Mouse (Mus musculus) midbrain, embryonic 11.5 days (tissue): Measurements from ENCODE around the gene Pigyl. TPM values are rescaled to one million over a fixed set of nuclear protein-coding genes. Genes with fewer than 3 reads are reported as not detected.

Experiments used
- ATAC-seq: fragments of 200-750 bp; cut with Nextera tagmentation; 2 replicates; pipeline ENCODE4 v1.8.0; 2017; ENCODE audit warnings: moderate TSS enrichment, moderate library complexity; ENCODE audit not compliant: low FRiP score
- DNase-seq: peaks from one replicate; pipeline ENCODE4 v3.0.0; 2015; ENCODE audit warnings: low spot score; ENCODE audit errors: missing footprints
- H3K27ac ChIP-seq: fragments of 300-500 bp; sonication (generic); 2 replicates; pipeline ENCODE4 v1.5.1; 2014; ENCODE audit warnings: low read depth, low read length
- H3K27me3 ChIP-seq: fragments of 300-500 bp; sonication (generic); 2 replicates; pipeline ENCODE4 v1.6.1; 2014; ENCODE audit warnings: mild to moderate bottlenecking, low read length, moderate library complexity, mixed read lengths; ENCODE audit not compliant: control insufficient read depth, insufficient read depth
- H3K36me3 ChIP-seq: fragments of 300-500 bp; sonication (generic); 2 replicates; pipeline ENCODE4 v1.6.1; 2014; ENCODE audit warnings: mild to moderate bottlenecking, low read length, moderate library complexity, mixed read lengths; ENCODE audit not compliant: control insufficient read depth, insufficient read depth
- H3K4me1 ChIP-seq: fragments of 300-500 bp; sonication (generic); 2 replicates; pipeline ENCODE4 v1.6.1; 2014; ENCODE audit warnings: low read length; ENCODE audit not compliant: control insufficient read depth, insufficient read depth
- H3K4me2 ChIP-seq: fragments of 300-500 bp; sonication (generic); 2 replicates; pipeline ENCODE4 v1.6.1; 2014; ENCODE audit warnings: mild to moderate bottlenecking, moderate library complexity
- H3K4me3 ChIP-seq: fragments of 300-500 bp; sonication (generic); 2 replicates; pipeline ENCODE4 v1.5.1; 2014; ENCODE audit warnings: low read depth, low read length
- H3K9ac ChIP-seq: fragments of 300-500 bp; sonication (generic); 2 replicates; pipeline ENCODE4 v1.6.1; 2014; ENCODE audit warnings: low read length
- H3K9me3 ChIP-seq: fragments of 300-500 bp; sonication (generic); 2 replicates; pipeline ENCODE4 v1.6.1; 2016; ENCODE audit warnings: low read length; ENCODE audit not compliant: control insufficient read depth
- WGBS: fragments of 180-500 bp; shearing (Covaris S2); extraction: QIAGEN DNeasy Blood & Tissue Kit; methylation state at CpG from one replicate; pipeline ENCODE4 v1.1.7; 2014; 5-methylcytosine and 5-hydroxymethylcytosine counted together
- polyA plus RNA-seq: library from polyadenylated mRNA; unstranded; fragments of >200 nt; fragmentation: Nextera tagmentation; extraction: Ambion mirVana; gene quantifications from 2 replicates; pipeline ENCODE4 v1.2.1, GENCODE M21; 2014

Gene Pigyl
- polyA plus RNA-seq, 1 experiment from 2014 or later = 66.6 TPM

DNA sequence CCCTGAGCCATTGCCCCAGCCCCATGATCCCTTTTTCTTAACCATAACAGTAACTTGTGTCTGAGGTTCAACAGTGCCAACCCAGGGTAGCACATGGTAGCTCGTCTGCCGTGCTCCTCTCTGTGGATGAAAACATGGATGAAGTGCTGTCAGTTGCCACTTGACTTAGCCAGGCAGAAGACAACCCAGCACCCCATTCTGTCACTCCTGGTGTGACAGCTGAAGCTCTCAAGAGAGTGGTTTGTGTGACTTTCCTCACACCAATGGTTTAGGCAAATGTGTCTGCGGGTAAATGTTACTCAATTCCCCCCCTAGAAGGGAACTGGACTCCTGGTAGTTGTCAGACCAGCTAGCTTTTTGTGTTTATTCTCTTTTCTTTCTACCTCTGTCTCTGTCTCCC is 34.6 kb upstream of the Pigyl start:
- Histone ChIP-seq H3K9me3 (no peaks in the 10 kb centered on the region), H3K4me1 (peaks cover 3% of the 10 kb centered on the region; the same call in 1 of the 2 replicates), H3K9ac (no peak overlapping the region), H3K27ac (no peak overlapping the region), H3K27me3 (no peaks in the 10 kb centered on the region), H3K4me3 (no peak overlapping the region), H3K4me2 (no peak overlapping the region), H3K36me3 (no peaks in the 10 kb centered on the region)
- ATAC-seq (no peak), DNase-seq (no peak)
- 86% methylated on average over 3 of the region's 3 CpGs for WGBS

DNA sequence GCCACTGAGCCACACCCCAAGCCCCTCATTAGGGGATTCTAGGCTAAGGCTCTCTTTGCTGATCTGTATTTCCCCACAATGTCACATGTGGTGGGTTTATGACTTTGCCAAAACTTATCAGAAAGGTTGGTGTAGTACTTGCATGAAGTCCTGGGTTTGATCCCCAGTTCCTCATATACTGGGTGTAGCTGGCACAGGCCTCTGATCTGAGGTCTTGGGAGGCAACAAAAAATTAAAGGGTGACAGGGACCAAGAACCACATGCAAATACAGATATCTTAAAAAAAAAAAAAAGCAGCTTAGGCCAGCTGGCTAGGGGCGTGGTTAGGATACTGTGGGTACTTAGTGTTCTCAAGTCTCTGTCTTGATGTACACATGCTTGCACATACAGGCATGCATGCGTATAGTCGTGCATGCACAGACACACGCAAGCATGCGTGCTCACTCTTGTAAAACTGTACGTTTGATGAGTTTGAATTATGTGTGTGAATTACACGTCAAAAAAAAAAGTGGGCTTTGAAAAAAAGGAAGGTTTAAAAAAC is 33.5 kb upstream of the Pigyl start:
- Histone ChIP-seq H3K4me3 (no peak overlapping the region), H3K4me2 (no peak overlapping the region), H3K4me1 (no peaks in the 10 kb centered on the region), H3K9me3 (no peaks in the 10 kb centered on the region), H3K27me3 (no peaks in the 10 kb centered on the region), H3K36me3 (no peaks in the 10 kb centered on the region), H3K9ac (no peak overlapping the region), H3K27ac (no peak overlapping the region)
- no peak for ATAC-seq
- DNase-seq = peak; percentile 26
- 85% methylated on average over 7 of the region's 7 CpGs for WGBS

DNA sequence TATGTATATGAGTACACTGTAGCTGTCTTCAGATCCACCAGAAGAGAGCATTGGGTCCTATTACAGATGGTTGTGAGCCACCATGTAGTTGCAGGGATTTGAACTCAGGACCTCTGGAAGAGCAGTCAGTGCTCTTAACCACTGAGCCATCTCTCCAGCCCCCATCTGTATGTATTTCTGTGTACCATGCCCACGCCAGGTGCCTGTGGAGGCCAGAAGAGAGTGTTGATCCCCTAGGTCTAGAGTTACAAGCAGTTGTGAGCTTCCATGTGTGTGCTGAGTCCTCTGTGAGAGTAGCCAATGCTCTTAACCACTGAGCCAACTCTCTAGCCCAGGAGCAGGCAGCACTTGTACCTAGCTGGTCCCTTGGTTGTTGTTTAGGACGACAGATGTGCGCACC is 32.5 kb upstream of the Pigyl start:
- Histone ChIP-seq H3K9ac (no peak overlapping the region), H3K4me3 (no peak overlapping the region), H3K36me3 (no peaks in the 10 kb centered on the region), H3K27me3 (no peaks in the 10 kb centered on the region), H3K4me1 (no peaks in the 10 kb centered on the region), H3K27ac (no peak overlapping the region), H3K9me3 (no peaks in the 10 kb centered on the region), H3K4me2 (no peak overlapping the region)
- 87% methylated on average over 3 of the region's 3 CpGs for WGBS
- no peak for ATAC-seq
- peak; percentile 77 for DNase-seq

- Histone ChIP-seq H3K27me3 (peaks cover 2% of the 10 kb centered on the region; the same call in 1 of the 2 replicates), H3K4me1 (no peaks in the 10 kb centered on the region), H3K4me2 (no peak overlapping the region), H3K4me3 (no peak overlapping the region), H3K36me3 (no peaks in the 10 kb centered on the region), H3K27ac (no peak overlapping the region), H3K9ac (no peak overlapping the region), H3K9me3 (no peaks in the 10 kb centered on the region)
- ATAC-seq = no peak
- 88% methylated on average over 15 of the region's 15 CpGs for WGBS
- DNase-seq = peak; percentile 37
Measured at GRCm38 (mm10) chr9:22125246-22126027, 31.2 kb upstream of the Pigyl start.

GRCm38 (mm10) chr9:22131226-22131981 is 25.2 kb upstream of the Pigyl start:
- H3K27ac ChIP-seq = no peak overlapping the region
- H3K9ac ChIP-seq = 0 out of 2 replicates have a peak overlapping the region, but pooled peaks have one; percentile 16

DNA sequence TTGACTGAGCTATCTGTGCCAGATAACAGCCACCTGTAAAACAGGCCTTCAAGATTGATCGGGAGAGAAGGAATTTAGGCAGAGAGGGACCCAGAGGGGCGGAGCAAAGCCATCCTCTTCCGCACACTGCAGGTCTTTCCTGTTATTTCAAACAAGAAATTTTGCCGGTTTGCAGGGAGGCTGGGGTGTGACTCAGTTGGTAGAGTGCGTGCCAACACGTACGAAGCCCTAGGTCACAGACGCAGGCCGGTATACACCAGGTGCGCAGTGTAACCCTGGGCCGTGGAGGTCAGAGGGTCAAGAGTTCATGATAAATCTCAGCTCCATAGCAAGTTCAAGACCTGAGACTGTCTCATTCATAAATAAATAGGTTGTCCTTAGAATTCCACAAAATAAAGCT is 24.4 kb upstream of the Pigyl start:
- no peaks in the 10 kb centered on the region for H3K9me3 ChIP-seq
- ATAC-seq = no peak
- H3K36me3 ChIP-seq = no peaks in the 10 kb centered on the region
- no peak overlapping the region for H3K4me3 ChIP-seq
- WGBS = 50% methylated on average over 11 of the region's 11 CpGs
- DNase-seq = peak; percentile 47
- no peak overlapping the region for H3K4me2 ChIP-seq
- H3K9ac ChIP-seq = no peak overlapping the region
- H3K27ac ChIP-seq = no peak overlapping the region
- H3K4me1 ChIP-seq = peaks cover 4% of the 10 kb centered on the region; the same call in 1 of the 2 replicates
- H3K27me3 ChIP-seq = peaks cover 15% of the 10 kb centered on the region

More at GRCm38 (mm10) chr9:22131226-22131981, 25.2 kb upstream of the Pigyl start:
- Histone ChIP-seq H3K4me1 (no peaks in the 10 kb centered on the region), H3K36me3 (no peaks in the 10 kb centered on the region), H3K4me3 (peak overlapping the region; percentile 20), H3K27me3 (peaks cover 15% of the 10 kb centered on the region), H3K4me2 (peak overlapping the region; percentile 39), H3K9me3 (no peaks in the 10 kb centered on the region)
- peak; percentile 82 for DNase-seq
- ATAC-seq = 0 out of 2 replicates have a peak, but pooled peaks have one; percentile 24
- WGBS = 2% methylated on average over 35 of the region's 35 CpGs

DNA sequence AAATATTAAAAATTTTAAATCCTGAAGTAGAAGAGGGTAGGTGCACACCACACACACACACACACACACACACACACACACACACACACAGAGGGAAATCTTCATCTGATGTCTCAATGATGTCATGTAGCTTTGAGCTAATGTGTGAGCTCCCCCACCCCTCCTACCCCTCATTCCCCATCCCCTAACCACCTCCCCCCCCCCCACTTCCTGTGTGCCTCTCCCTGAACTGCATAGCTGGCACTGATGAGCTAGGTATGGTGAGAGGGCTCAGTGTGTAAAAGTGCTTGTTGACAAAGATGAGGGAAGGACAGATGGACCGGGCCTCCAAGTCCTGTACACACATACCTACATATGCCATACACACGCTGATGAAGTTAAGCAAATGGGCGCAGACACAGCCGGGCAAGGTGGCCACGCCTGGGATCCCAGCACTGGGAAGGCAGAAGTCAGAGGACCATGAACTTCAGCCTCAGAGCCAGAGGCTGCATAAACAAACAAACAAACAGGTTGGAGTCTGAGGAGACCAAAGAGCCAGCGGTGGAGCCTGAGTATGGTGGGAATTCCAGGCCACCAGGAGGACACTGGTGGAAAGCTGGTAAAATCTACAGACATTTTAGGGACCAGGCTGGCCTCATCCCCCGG is 22.3 kb upstream of the Pigyl start:
- Histone ChIP-seq H3K4me3 (no peak overlapping the region), H3K4me2 (no peak overlapping the region), H3K9ac (no peak overlapping the region; the same call in 1 of the 2 replicates), H3K4me1 (peaks cover 7% of the 10 kb centered on the region; the same call in 1 of the 2 replicates), H3K27me3 (peaks cover 15% of the 10 kb centered on the region), H3K36me3 (no peaks in the 10 kb centered on the region), H3K9me3 (no peaks in the 10 kb centered on the region), H3K27ac (no peak overlapping the region)
- no peak for DNase-seq
- WGBS = 87% methylated on average over 7 of the region's 7 CpGs
- no peak for ATAC-seq

DNA sequence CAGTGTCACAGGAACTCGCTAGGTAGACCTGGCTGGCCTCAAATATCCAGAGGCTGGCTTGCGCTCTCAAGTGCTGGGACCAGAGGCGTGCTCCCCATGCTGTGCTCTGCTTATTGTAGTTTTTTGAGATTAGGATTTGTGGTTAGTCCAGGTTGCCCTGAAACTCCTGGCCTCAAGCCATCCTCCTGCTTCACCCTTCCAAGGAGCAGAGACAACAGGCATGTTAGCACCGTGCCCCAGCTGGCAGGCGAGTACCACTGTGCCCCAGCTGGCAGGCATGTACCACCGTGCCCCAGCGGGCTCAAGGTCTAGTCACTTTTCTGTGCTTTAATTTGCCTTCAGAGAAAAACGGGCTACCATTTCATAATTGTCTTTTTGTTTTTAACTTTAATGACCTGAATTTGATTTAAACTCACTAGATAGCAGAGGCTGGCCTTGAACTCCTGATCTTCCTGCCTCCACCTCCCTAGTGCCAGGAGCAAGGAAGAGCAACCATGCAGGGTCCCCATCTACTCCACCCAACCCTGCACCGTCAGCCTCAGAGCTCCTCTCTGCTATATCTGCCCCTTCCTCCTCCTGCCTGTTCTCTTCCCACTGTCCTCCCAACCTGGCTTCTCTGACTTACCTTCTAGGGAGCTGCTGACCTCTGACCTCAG is 21.5 kb upstream of the Pigyl start:
- Histone ChIP-seq H3K9ac (0 out of 2 replicates have a peak overlapping the region, but pooled peaks have one; percentile 12), H3K27me3 (peaks cover 13% of the 10 kb centered on the region), H3K4me2 (no peak overlapping the region), H3K4me3 (no peak overlapping the region), H3K27ac (no peak overlapping the region), H3K36me3 (no peaks in the 10 kb centered on the region), H3K4me1 (peaks cover 7% of the 10 kb centered on the region; the same call in 1 of the 2 replicates), H3K9me3 (no peaks in the 10 kb centered on the region)
- DNase-seq (no peak), ATAC-seq (no peak)
- WGBS = 80% methylated on average over 9 of the region's 9 CpGs
